In genomic region chr5:66614940-66615339, GRCm38 (mm10) we compare ENCODE assay signal across 18 mouse cellular contexts. TPM values are rescaled to one million over a fixed set of nuclear protein-coding genes. Genes with fewer than 3 reads are reported as not detected.
A peak's percentile ranks its signal among the peaks of the same experiment; 100 is the strongest.
DNase-seq lines count a peak whose midpoint lies in the region; ATAC-seq and TF ChIP-seq lines count a peak whose summit lies in the region.
"Had no signal": no experiment of that assay in that cellular context is flagged by ENCODE, and none has a peak within 500 bp of the region (broad histone marks: within the 10 kb centered on the region; RNA-seq: fewer than 3 reads in every experiment).

No protein-coding gene starts in this region.

- no peak overlapping the region for H3K4me2 ChIP-seq in forebrain, embryonic 11.5 days (ENCODE audit: low read depth, low read length, severe bottlenecking)
- no peak overlapping the region for H3K4me2 ChIP-seq in forebrain, postnatal 0 days (ENCODE audit: low read depth)
- H3K4me2 ChIP-seq in hindbrain, embryonic 14.5 days (replicated peaks): peak overlapping the region; percentile 13; the same call in 1 of the 2 replicates
- no peak overlapping the region for H3K4me2 ChIP-seq in hindbrain, embryonic 12.5 days (replicated peaks)
- no peak overlapping the region for H3K4me2 ChIP-seq in liver, embryonic 12.5 days
- H3K4me2 ChIP-seq in neural tube, embryonic 13.5 days: 0 out of 2 replicates have a peak overlapping the region, but pooled peaks have one; percentile 35
- H3K4me2 ChIP-seq: embryonic facial prominence, embryonic 15.5 days; midbrain, embryonic 11.5 days; stomach, embryonic 15.5 days had no signal

- TF ChIP-seq CTCF in forebrain, postnatal 0 days (IDR thresholded peaks at IDR 0.05; ENCODE audit: low read depth): no peak
- no peak for TF ChIP-seq CTCF in liver, adult 2 months (IDR thresholded peaks at IDR 0.05; ENCODE audit: low read depth, low read length)

- H3K4me3 ChIP-seq in forebrain, embryonic 11.5 days (ENCODE audit: low read depth, low read length): no peak overlapping the region
- H3K4me3 ChIP-seq in forebrain, postnatal 0 days (ENCODE audit: low read depth, low read length): no peak overlapping the region
- H3K4me3 ChIP-seq in hindbrain, embryonic 14.5 days (replicated peaks; ENCODE audit: low read length): no peak overlapping the region
- H3K4me3 ChIP-seq in hindbrain, embryonic 12.5 days: no peak overlapping the region
- H3K4me3 ChIP-seq in liver, adult 2 months (ENCODE audit: insufficient read depth, low read depth, low read length): no peak overlapping the region
- no peak overlapping the region for H3K4me3 ChIP-seq in liver, embryonic 12.5 days
- no peak overlapping the region for H3K4me3 ChIP-seq in neural tube, embryonic 13.5 days
- H3K4me3 ChIP-seq: embryonic facial prominence, embryonic 15.5 days; forebrain, embryonic 10.5 days; stomach, embryonic 15.5 days had no signal

- TF ChIP-seq POLR2A in liver, adult 2 months (IDR thresholded peaks at IDR 0.05; ENCODE audit: extremely low read depth, insufficient read depth, low read length): no peak

- no peaks in the 10 kb centered on the region for H3K27me3 ChIP-seq in forebrain, embryonic 11.5 days (ENCODE audit: control insufficient read depth, insufficient read depth, low read length)
- no peaks in the 10 kb centered on the region for H3K27me3 ChIP-seq in forebrain, postnatal 0 days (ENCODE audit: insufficient read depth, low read length)
- H3K27me3 ChIP-seq in hindbrain, embryonic 14.5 days (ENCODE audit: control insufficient read depth, insufficient read depth, low read length): no peaks in the 10 kb centered on the region
- no peaks in the 10 kb centered on the region for H3K27me3 ChIP-seq in hindbrain, embryonic 12.5 days
- H3K27me3 ChIP-seq in liver, adult 2 months (ENCODE audit: control insufficient read depth, insufficient read depth, low read length): no peaks in the 10 kb centered on the region
- H3K27me3 ChIP-seq in liver, embryonic 12.5 days (replicated peaks): peaks cover 53% of the 10 kb centered on the region
- H3K27me3 ChIP-seq in neural tube, embryonic 13.5 days: no peaks in the 10 kb centered on the region
- H3K27me3 ChIP-seq: embryonic facial prominence, embryonic 15.5 days; stomach, embryonic 15.5 days had no signal

- H3K79me2 ChIP-seq in liver, adult 2 months (ENCODE audit: control insufficient read depth, insufficient read depth, low read length): peaks cover 25% of the 10 kb centered on the region

- no peak overlapping the region for H3K9ac ChIP-seq in forebrain, embryonic 11.5 days (ENCODE audit: low read length)
- no peak overlapping the region for H3K9ac ChIP-seq in forebrain, postnatal 0 days
- H3K9ac ChIP-seq in hindbrain, embryonic 14.5 days: no peak overlapping the region
- H3K9ac ChIP-seq in hindbrain, embryonic 12.5 days: no peak overlapping the region
- H3K9ac ChIP-seq in liver, adult 2 months (ENCODE audit: low read depth, low read length): no peak overlapping the region
- H3K9ac ChIP-seq in liver, embryonic 12.5 days: no peak overlapping the region
- no peak overlapping the region for H3K9ac ChIP-seq in neural tube, embryonic 13.5 days
- H3K9ac ChIP-seq: embryonic facial prominence, embryonic 15.5 days; stomach, embryonic 15.5 days had no signal

- H3K4me1 ChIP-seq in forebrain, embryonic 11.5 days (replicated peaks; ENCODE audit: control insufficient read depth, insufficient read depth, low read length): peaks cover 10% of the 10 kb centered on the region
- H3K4me1 ChIP-seq in forebrain, postnatal 0 days (ENCODE audit: insufficient read depth): 0 out of 2 replicates have a peak, but pooled peaks cover 7% of the 10 kb centered on the region
- peaks cover 48% of the 10 kb centered on the region for H3K4me1 ChIP-seq in hindbrain, embryonic 14.5 days (replicated peaks; ENCODE audit: control insufficient read depth, insufficient read depth, low read length)
- peaks cover 39% of the 10 kb centered on the region for H3K4me1 ChIP-seq in hindbrain, embryonic 12.5 days
- H3K4me1 ChIP-seq in liver, adult 2 months (ENCODE audit: control insufficient read depth, insufficient read depth, low read length): peaks cover 25% of the 10 kb centered on the region
- peaks cover 24% of the 10 kb centered on the region; the same call in 1 of the 2 replicates for H3K4me1 ChIP-seq in liver, embryonic 12.5 days
- peaks cover 84% of the 10 kb centered on the region for H3K4me1 ChIP-seq in neural tube, embryonic 13.5 days (replicated peaks)

- no peaks in the 10 kb centered on the region for H3K9me3 ChIP-seq in forebrain, embryonic 11.5 days (ENCODE audit: control insufficient read depth, low read length)
- no peaks in the 10 kb centered on the region for H3K9me3 ChIP-seq in forebrain, postnatal 0 days (ENCODE audit: low read length)
- H3K9me3 ChIP-seq in hindbrain, embryonic 14.5 days (ENCODE audit: control insufficient read depth, low read length): no peaks in the 10 kb centered on the region
- H3K9me3 ChIP-seq in hindbrain, embryonic 12.5 days (replicated peaks): no peaks in the 10 kb centered on the region
- no peaks in the 10 kb centered on the region for H3K9me3 ChIP-seq in liver, embryonic 12.5 days (replicated peaks)
- H3K9me3 ChIP-seq in neural tube, embryonic 13.5 days: no peaks in the 10 kb centered on the region
- H3K9me3 ChIP-seq: embryonic facial prominence, embryonic 15.5 days; forebrain, embryonic 10.5 days; stomach, embryonic 15.5 days had no signal

- H3K36me3 ChIP-seq in forebrain, embryonic 11.5 days (ENCODE audit: control insufficient read depth, insufficient read depth, low read length): no peaks in the 10 kb centered on the region
- no peaks in the 10 kb centered on the region for H3K36me3 ChIP-seq in forebrain, postnatal 0 days (ENCODE audit: insufficient read depth)
- no peaks in the 10 kb centered on the region for H3K36me3 ChIP-seq in hindbrain, embryonic 14.5 days (replicated peaks; ENCODE audit: control insufficient read depth, insufficient read depth)
- H3K36me3 ChIP-seq in hindbrain, embryonic 12.5 days: no peaks in the 10 kb centered on the region
- no peaks in the 10 kb centered on the region for H3K36me3 ChIP-seq in liver, adult 2 months (ENCODE audit: control insufficient read depth, insufficient read depth, low read length)
- H3K36me3 ChIP-seq in liver, embryonic 12.5 days: no peaks in the 10 kb centered on the region
- no peaks in the 10 kb centered on the region for H3K36me3 ChIP-seq in neural tube, embryonic 13.5 days
- H3K36me3 ChIP-seq: embryonic facial prominence, embryonic 15.5 days; forebrain, embryonic 10.5 days; stomach, embryonic 15.5 days had no signal

- no peak overlapping the region for H3K27ac ChIP-seq in forebrain, embryonic 11.5 days (ENCODE audit: low read depth, low read length)
- H3K27ac ChIP-seq in forebrain, postnatal 0 days (ENCODE audit: low read depth, low read length): no peak overlapping the region
- no peak overlapping the region for H3K27ac ChIP-seq in hindbrain, embryonic 14.5 days
- H3K27ac ChIP-seq in hindbrain, embryonic 12.5 days: no peak overlapping the region
- H3K27ac ChIP-seq in liver, adult 2 months (replicated peaks; ENCODE audit: insufficient read depth, low read depth, low read length): peak overlapping the region; percentile 57
- no peak overlapping the region for H3K27ac ChIP-seq in liver, embryonic 12.5 days
- H3K27ac ChIP-seq in neural tube, embryonic 13.5 days (replicated peaks): no peak overlapping the region
- H3K27ac ChIP-seq: embryonic facial prominence, embryonic 15.5 days; macrophage; stomach, embryonic 15.5 days had no signal

- no peak for ATAC-seq in forebrain, embryonic 11.5 days (replicated peaks; ENCODE audit: low FRiP score)
- no peak for ATAC-seq in forebrain, postnatal 0 days
- ATAC-seq in hindbrain, embryonic 14.5 days (ENCODE audit: low FRiP score): no peak
- no peak for ATAC-seq in hindbrain, embryonic 12.5 days (ENCODE audit: low FRiP score)
- no peak for ATAC-seq in liver, embryonic 12.5 days
- ATAC-seq in neural tube, embryonic 13.5 days (ENCODE audit: low read depth): no peak

- peak; percentile 15 for DNase-seq in forebrain, embryonic 11.5 days (ENCODE audit: low spot score)
- DNase-seq in forebrain, postnatal 0 days: no peak
- no peak for DNase-seq in hindbrain, embryonic 14.5 days (ENCODE audit: low spot score)
- peak; percentile 42 for DNase-seq in liver, adult 2 months (ENCODE audit: extremely low read depth, low read depth, low spot score)
- no peak for DNase-seq in neural tube, embryonic 10.5 days (ENCODE audit: extremely low spot score, low spot score)
- DNase-seq: cerebellum, adult 9-11 months; gastrocnemius, postnatal 36 days; liver; thymus, adult 2 months had no signal

- 83% methylated on average over 4 of the region's 4 CpGs for WGBS in forebrain, embryonic 11.5 days
- WGBS in forebrain, postnatal 0 days: 75% methylated on average over 4 of the region's 4 CpGs
- WGBS in hindbrain, embryonic 14.5 days: 80% methylated on average over 4 of the region's 4 CpGs
- 74% methylated on average over 4 of the region's 4 CpGs for WGBS in hindbrain, embryonic 12.5 days
- WGBS in liver, adult 2 months: 37% methylated on average over 4 of the region's 4 CpGs
- 44% methylated on average over 4 of the region's 4 CpGs for WGBS in liver, embryonic 12.5 days (ENCODE audit: insufficient replicate concordance)
- WGBS in neural tube, embryonic 13.5 days: 82% methylated on average over 4 of the region's 4 CpGs

RNA-seq across cellular contexts. Expression of gene Apbb2, which starts 3.6 kb away (rescaled TPM):
- polyA plus RNA-seq in forebrain, embryonic 11.5 days (2014; fragmentation: Nextera tagmentation; extraction: Ambion mirVana): 35.1 and 35.3 TPM in 2 replicates
- 54.5 and 64.6 TPM in 2 replicates for total RNA-seq in forebrain, postnatal 0 days (2014; rRNA removed)
- polyA plus RNA-seq in forebrain, postnatal 0 days (2015; fragmentation: Nextera tagmentation; extraction: Ambion mirVana): 56.2 and 77.2 TPM in 2 replicates
- 113 and 123 TPM in 2 replicates for polyA plus RNA-seq in hindbrain, embryonic 14.5 days (2014; fragmentation: Nextera tagmentation; extraction: Ambion mirVana)
- 82.4 and 99.6 TPM in 2 replicates for polyA plus RNA-seq in hindbrain, embryonic 12.5 days (2016; fragmentation: Nextera tagmentation; extraction: Ambion mirVana)
- total RNA-seq in liver, adult 2 months (2014; rRNA removed): 5.3 and 7.0 TPM in 2 replicates
- 1.4 and 3.2 TPM in 2 replicates for polyA plus RNA-seq in liver, adult 2 months (2012; rRNA removed)
- polyA plus RNA-seq in liver, embryonic 12.5 days (2016; fragmentation: Nextera tagmentation; extraction: Ambion mirVana): 5.9 and 6.1 TPM in 2 replicates
- 108 and 123 TPM in 2 replicates for polyA plus RNA-seq in neural tube, embryonic 13.5 days (2015; fragmentation: Nextera tagmentation; extraction: Ambion mirVana)
- total RNA-seq: MEL had no signal

Comparison
In these comparisons a context has a peak if more than half of its experiments do, and no peak if none do; other contexts are left out.
1. DNase-seq: peak in forebrain, embryonic 11.5 days (single experiment) and liver, adult 2 months (single experiment); none in forebrain, postnatal 0 days (single experiment), hindbrain, embryonic 14.5 days (single experiment) and neural tube, embryonic 10.5 days (single experiment).
2. H3K4me2 ChIP-seq: peak in hindbrain, embryonic 14.5 days (single experiment) and neural tube, embryonic 13.5 days (single experiment); none in forebrain, embryonic 11.5 days (single experiment), forebrain, postnatal 0 days (single experiment), hindbrain, embryonic 12.5 days (single experiment) and liver, embryonic 12.5 days (single experiment).